ENCODE assay signal across 16 mouse cellular contexts in genomic region chr14:7884158-7884557, GRCm38 (mm10).
"Had no signal": no experiment of that assay in that cellular context is flagged by ENCODE, and none has a peak within 500 bp of the region (broad histone marks: within the 10 kb centered on the region; RNA-seq: fewer than 3 reads in every experiment).

No protein-coding gene starts in this region.

- H3K4me3 ChIP-seq: lung, embryonic 15.5 days; megakaryocyte, embryonic 14.5 days; midbrain, embryonic 13.5 days; midbrain, embryonic 15.5 days; neural tube, embryonic 12.5 days had no signal

- H3K27ac ChIP-seq: lung, embryonic 15.5 days; macrophage; midbrain, embryonic 13.5 days; midbrain, embryonic 15.5 days; neural tube, embryonic 12.5 days had no signal

- H3K9me3 ChIP-seq: lung, embryonic 15.5 days; megakaryocyte, embryonic 14.5 days; midbrain, embryonic 13.5 days; midbrain, embryonic 15.5 days; neural tube, embryonic 12.5 days had no signal

- ATAC-seq: lung, postnatal 0 days; midbrain, embryonic 13.5 days; midbrain, embryonic 15.5 days had no signal

- H3K9ac ChIP-seq: lung, embryonic 15.5 days; midbrain, embryonic 13.5 days; midbrain, embryonic 15.5 days; neural tube, embryonic 12.5 days had no signal

- H3K27me3 ChIP-seq: lung, embryonic 15.5 days; midbrain, embryonic 13.5 days; midbrain, embryonic 15.5 days; neural tube, embryonic 12.5 days had no signal

- DNase-seq: lung, adult 18-20 months; lung, postnatal 14 days; lung, postnatal 36 days; right cerebral cortex, postnatal 25 days; right cerebral cortex, postnatal 4 days; spleen, adult 18-20 months; thymus, adult 18-20 months; thymus, postnatal 14 days; thymus, postnatal 36 days had no signal
